Mouse (Mus musculus) layer of hippocampus, adult 11-12 months (tissue): ENCODE results near the gene Bdh2.

Experiments used
- DNase-seq: peaks from one replicate; pipeline ENCODE4 v3.0.0; 2022; ENCODE audit warnings: low spot score

Bdh2 gene

GRCm38 (mm10) chr3:135298560-135298959 is 17.5 kb downstream of the Bdh2 start:
- DNase-seq, result peak; percentile 19

- no peak for DNase-seq
These were observed 19.1 kb downstream of the Bdh2 start for GRCm38 (mm10) chr3:135300081-135300480.

GRCm38 (mm10) chr3:135304060-135304459 is 23.0 kb downstream of the Bdh2 start:
- DNase-seq, result no peak

- DNase-seq, result no peak
These were observed 23.5 kb downstream of the Bdh2 start for GRCm38 (mm10) chr3:135304566-135304965.

- DNase-seq, result no peak
These were observed 26.6 kb downstream of the Bdh2 start, which contains the start of gene Slc9b2 for GRCm38 (mm10) chr3:135307411-135308259. Gene Slc9b2 (plus strand): TSS chr3:135307700.

GRCm38 (mm10) chr3:135312916-135313491 is 32.0 kb downstream of the Bdh2 start:
- DNase-seq, result no peak

- no peak for DNase-seq
These were observed 32.7 kb downstream of the Bdh2 start for GRCm38 (mm10) chr3:135313727-135314126.

- no peak for DNase-seq
These were observed 33.8 kb downstream of the Bdh2 start for GRCm38 (mm10) chr3:135314811-135315210.

- no peak for DNase-seq
These were observed 34.9 kb downstream of the Bdh2 start for GRCm38 (mm10) chr3:135315720-135316425.

- no peak for DNase-seq
These were observed 37.3 kb downstream of the Bdh2 start for GRCm38 (mm10) chr3:135318331-135318730.

- no peak for DNase-seq
These were observed 43.3 kb downstream of the Bdh2 start for GRCm38 (mm10) chr3:135324354-135324753.

- no peak for DNase-seq
These were observed 46.2 kb downstream of the Bdh2 start for GRCm38 (mm10) chr3:135327176-135327575.

- DNase-seq, result no peak
These were observed 46.6 kb downstream of the Bdh2 start for GRCm38 (mm10) chr3:135327601-135328000.

GRCm38 (mm10) chr3:135328560-135328959 is 47.5 kb downstream of the Bdh2 start:
- peak; percentile 41 for DNase-seq

- DNase-seq, result no peak
These were observed 51.7 kb downstream of the Bdh2 start for GRCm38 (mm10) chr3:135332691-135333090.

- no peak for DNase-seq
These were observed 52.7 kb downstream of the Bdh2 start for GRCm38 (mm10) chr3:135333763-135334162.

GRCm38 (mm10) chr3:135347739-135348264 is 66.8 kb downstream of the Bdh2 start, which contains the start of gene Slc9b1:
Gene Slc9b1 (plus strand): TSS chr3:135348029.
- no peak for DNase-seq

- DNase-seq, result no peak
These were observed 68.0 kb downstream of the Bdh2 start for GRCm38 (mm10) chr3:135349022-135349421.

GRCm38 (mm10) chr3:135351857-135352256 is 70.8 kb downstream of the Bdh2 start:
- no peak for DNase-seq
